In genomic region chr15:95802762-95803161, GRCm38 (mm10) we compare ENCODE assay signal across 9 mouse cellular contexts. TPM values are rescaled to one million over a fixed set of nuclear protein-coding genes. Genes with fewer than 3 reads are reported as not detected.
DNase-seq lines count a peak whose midpoint lies in the region; ATAC-seq and TF ChIP-seq lines count a peak whose summit lies in the region.
"Had no signal": no experiment of that assay in that cellular context is flagged by ENCODE, and none has a peak within 500 bp of the region (broad histone marks: within the 10 kb centered on the region; RNA-seq: fewer than 3 reads in every experiment).

No protein-coding gene starts in this region.

- H3K4me2 ChIP-seq in embryonic facial prominence, embryonic 15.5 days (replicated peaks) = no peak overlapping the region
- H3K4me2 ChIP-seq in CH12.LX (ENCODE audit: insufficient read depth, low read depth, poor library complexity, severe bottlenecking) = no peak overlapping the region
- no peak overlapping the region for H3K4me2 ChIP-seq in kidney, embryonic 16.5 days (replicated peaks; ENCODE audit: low read depth, low read length)
- H3K4me2 ChIP-seq in hindbrain, embryonic 16.5 days (ENCODE audit: low read length) = no peak overlapping the region

- WGBS in embryonic facial prominence, embryonic 15.5 days = 65% methylated on average over 2 of the region's 2 CpGs
- WGBS in embryonic facial prominence, embryonic 10.5 days = 66% methylated on average over 2 of the region's 2 CpGs
- 56% methylated on average over 2 of the region's 2 CpGs for whole genome bisulfite sequencing in kidney, embryonic 16.5 days
- WGBS in hindbrain, embryonic 16.5 days = 84% methylated on average over 2 of the region's 2 CpGs

- dilution Hi-C loops in CH12.LX (cut with MboI; ENCODE audit: extremely low pct_ligation_motif_present, extremely low pct_unique_long_range_greater_than_20kb, low sequenced_read_pairs) = no loop called here

- peak overlapping the region; percentile 55 for H3K27ac ChIP-seq in embryonic facial prominence, embryonic 15.5 days (replicated peaks)
- no peak overlapping the region for H3K27ac ChIP-seq in embryonic facial prominence, embryonic 10.5 days (replicated peaks)
- H3K27ac ChIP-seq in CH12.LX (ENCODE audit: insufficient read depth, low read depth) = no peak overlapping the region
- H3K27ac ChIP-seq in embryonic fibroblast, embryonic 13.5 days (ENCODE audit: insufficient read depth, low read length) = peak overlapping the region; percentile 87
- H3K27ac ChIP-seq in kidney, embryonic 16.5 days (ENCODE audit: low read length) = 0 out of 2 replicates have a peak overlapping the region, but pooled peaks have one; percentile 9
- no peak overlapping the region; the same call in 1 of the 2 replicates for H3K27ac ChIP-seq in hindbrain, embryonic 16.5 days (ENCODE audit: low read depth, low read length)

- TF ChIP-seq CTCF in CH12.LX (conservative IDR thresholded peaks at IDR 0.05 in 1 of 2, IDR thresholded peaks at IDR 0.05 in 1 of 2; ENCODE audit: low read depth in 2 of 2, low read length in 2 of 2) = no peak
- TF ChIP-seq CTCF in embryonic fibroblast, embryonic 13.5 days (IDR thresholded peaks at IDR 0.05; ENCODE audit: borderline replicate concordance, insufficient read depth, low read length) = no peak

- in situ Hi-C loops in CH12.LX (cut with MboI; ENCODE audit: low pct_ligation_motif_present, low pct_unique_long_range_greater_than_20kb, low sequenced_read_pairs) = no loop called here

- H3K27me3 ChIP-seq in embryonic facial prominence, embryonic 15.5 days = no peaks in the 10 kb centered on the region
- no peaks in the 10 kb centered on the region for H3K27me3 ChIP-seq in embryonic facial prominence, embryonic 10.5 days (replicated peaks; ENCODE audit: low read depth, poor library complexity, severe bottlenecking)
- no peaks in the 10 kb centered on the region for H3K27me3 ChIP-seq in CH12.LX (replicated peaks)
- H3K27me3 ChIP-seq in kidney, embryonic 16.5 days (ENCODE audit: insufficient read depth, low read length) = no peaks in the 10 kb centered on the region
- H3K27me3 ChIP-seq in hindbrain, embryonic 16.5 days (replicated peaks; ENCODE audit: control insufficient read depth, insufficient read depth, low read length) = no peaks in the 10 kb centered on the region

- TF ChIP-seq EP300 in CH12.LX (IDR thresholded peaks at IDR 0.05; ENCODE audit: low read length) = no peak

- no peak overlapping the region for H3K4me3 ChIP-seq in embryonic facial prominence, embryonic 15.5 days (replicated peaks)
- H3K4me3 ChIP-seq in embryonic facial prominence, embryonic 10.5 days = no peak overlapping the region
- no peak overlapping the region for H3K4me3 ChIP-seq in CH12.LX (replicated peaks in 1 of 3; ENCODE audit: low read depth in 2 of 3, low read length in 2 of 3, poor library complexity in 1 of 3)
- no peak overlapping the region for H3K4me3 ChIP-seq in embryonic fibroblast, embryonic 13.5 days (ENCODE audit: insufficient read depth, low read length)
- H3K4me3 ChIP-seq in kidney, embryonic 16.5 days (ENCODE audit: low read length) = no peak overlapping the region
- no peak overlapping the region for H3K4me3 ChIP-seq in hindbrain, embryonic 16.5 days (ENCODE audit: low read length)

- no peaks in the 10 kb centered on the region for H3K9me3 ChIP-seq in embryonic facial prominence, embryonic 15.5 days (replicated peaks)
- no peaks in the 10 kb centered on the region for H3K9me3 ChIP-seq in embryonic facial prominence, embryonic 10.5 days
- H3K9me3 ChIP-seq in CH12.LX (replicated peaks; ENCODE audit: low read length) = no peaks in the 10 kb centered on the region
- H3K9me3 ChIP-seq in kidney, embryonic 16.5 days (ENCODE audit: low read length) = no peaks in the 10 kb centered on the region
- H3K9me3 ChIP-seq in hindbrain, embryonic 16.5 days (ENCODE audit: control insufficient read depth, low read length) = no peaks in the 10 kb centered on the region

- no peak overlapping the region for H3K9ac ChIP-seq in embryonic facial prominence, embryonic 15.5 days
- no peak overlapping the region for H3K9ac ChIP-seq in CH12.LX (ENCODE audit: insufficient read depth, low read depth)
- no peak overlapping the region for H3K9ac ChIP-seq in kidney, embryonic 16.5 days (replicated peaks; ENCODE audit: low read length)
- H3K9ac ChIP-seq in hindbrain, embryonic 16.5 days (ENCODE audit: low read depth, low read length) = no peak overlapping the region

- no peak for TF ChIP-seq RAD21 in CH12.LX (IDR thresholded peaks at IDR 0.05; ENCODE audit: low read depth, low read length)

- no peak for ATAC-seq in embryonic facial prominence, embryonic 15.5 days (ENCODE audit: insufficient number of reproducible peaks, low FRiP score, low TSS enrichment, low read depth)
- ATAC-seq in kidney, embryonic 16.5 days (ENCODE audit: low FRiP score, low TSS enrichment) = no peak; the same call in 1 of the 2 replicates
- no peak for ATAC-seq in hindbrain, embryonic 16.5 days
- ATAC-seq: forebrain, embryonic 14.5 days had no signal

- TF ChIP-seq POLR2A in CH12.LX (IDR thresholded peaks at IDR 0.05; ENCODE audit: low read depth, low read length) = no peak
- peak; percentile 50; the same call in 1 of the 2 replicates for TF ChIP-seq POLR2A in embryonic fibroblast, embryonic 13.5 days (IDR thresholded peaks at IDR 0.05; ENCODE audit: low read depth, low read length)

- DNase-seq in embryonic facial prominence, embryonic 10.5 days (ENCODE audit: low spot score) = no peak
- DNase-seq in CH12.LX (ENCODE audit: extremely low read depth) = peak; percentile 54
- DNase-seq in spleen, postnatal 10 days (ENCODE audit: low spot score in 2 of 2) = no peak
- no peak for DNase-seq in frontal cortex, adult 2 months (ENCODE audit: extremely low spot score in 1 of 2, low spot score in 1 of 2)

- H3K4me1 ChIP-seq in embryonic facial prominence, embryonic 15.5 days = peaks cover 41% of the 10 kb centered on the region
- H3K4me1 ChIP-seq in embryonic facial prominence, embryonic 10.5 days = peaks cover 36% of the 10 kb centered on the region
- peaks cover 33 to 76% of the 10 kb centered on the region in 2 experiments for H3K4me1 ChIP-seq in CH12.LX (ENCODE audit: control insufficient read depth in 1 of 2, insufficient read depth in 2 of 2)
- peaks cover 23% of the 10 kb centered on the region for H3K4me1 ChIP-seq in embryonic fibroblast, embryonic 13.5 days (ENCODE audit: control insufficient read depth, insufficient read depth, low read length)
- peaks cover 46% of the 10 kb centered on the region for H3K4me1 ChIP-seq in kidney, embryonic 16.5 days (ENCODE audit: insufficient read depth, low read length)
- H3K4me1 ChIP-seq in hindbrain, embryonic 16.5 days (ENCODE audit: control insufficient read depth, insufficient read depth, low read depth, low read length) = peaks cover 16% of the 10 kb centered on the region

- peaks cover 13% of the 10 kb centered on the region; the same call in 1 of the 2 replicates for H3K36me3 ChIP-seq in embryonic facial prominence, embryonic 15.5 days
- peaks cover 31% of the 10 kb centered on the region for H3K36me3 ChIP-seq in embryonic facial prominence, embryonic 10.5 days (replicated peaks)
- peaks cover 2 to 37% of the 10 kb centered on the region in 2 experiments for H3K36me3 ChIP-seq in CH12.LX (replicated peaks in 1 of 2; ENCODE audit: control insufficient read depth in 1 of 2, insufficient read depth in 1 of 2, low read length in 1 of 2)
- no peaks in the 10 kb centered on the region; the same call in 1 of the 2 replicates for H3K36me3 ChIP-seq in kidney, embryonic 16.5 days (ENCODE audit: insufficient read depth, low read length)
- H3K36me3 ChIP-seq in hindbrain, embryonic 16.5 days (ENCODE audit: control insufficient read depth, insufficient read depth, low read length) = no peaks in the 10 kb centered on the region

- H3K79me2 ChIP-seq in CH12.LX (replicated peaks; ENCODE audit: control insufficient read depth, extremely low read depth, insufficient read depth, poor library complexity, severe bottlenecking) = peaks cover 34% of the 10 kb centered on the region

TF ChIP-seq in CH12.LX, 34 proteins besides CTCF, POLR2A, EP300 and RAD21:
- 0 out of 2 replicates have a peak, but pooled peaks have one; percentile 23 for TF ChIP-seq IRF4 (IDR thresholded peaks at IDR 0.05; ENCODE audit: low read depth, low read length)
- peak; percentile 31; the same call in 1 of the 2 replicates for TF ChIP-seq ETS1 (conservative IDR thresholded peaks at IDR 0.05; ENCODE audit: low read depth, low read length)
- no peak for TF ChIP-seq TCF12 (IDR thresholded peaks at IDR 0.05; ENCODE audit: low read depth, low read length)

RNA-seq across cellular contexts. Expression of gene Ano6, which starts 12.1 kb away (rescaled TPM):
- polyA plus RNA-seq in embryonic facial prominence, embryonic 15.5 days (2015; fragmentation: Nextera tagmentation; extraction: Ambion mirVana) = 50.3 and 51.5 TPM in 2 replicates
- 40.5 and 41.6 TPM in 2 replicates for polyA plus RNA-seq in embryonic facial prominence, embryonic 10.5 days (2016; fragmentation: Nextera tagmentation; extraction: Ambion mirVana)
- total RNA-seq in CH12.LX (2012; rRNA removed) (18.4 and 21.3 TPM in 2 replicates), CH12.LX (2014; rRNA removed) (14.1 and 14.9 TPM in 2 replicates)
- polyA plus RNA-seq in CH12.LX (2012; ENCODE audit: insufficient read length, low read depth) = 24.7 and 27.0 TPM in 2 replicates
- polyA plus RNA-seq in embryonic fibroblast, embryonic 13.5 days (2011; ENCODE audit: insufficient read length, low read depth, missing spikeins) = 102 and 108 TPM in 2 replicates
- polyA plus RNA-seq in kidney, embryonic 16.5 days (2015; fragmentation: Nextera tagmentation; extraction: Ambion mirVana) = 54.4 and 67.2 TPM in 2 replicates
- polyA plus RNA-seq in frontal cortex, adult 2 months (2012; rRNA removed) = 23.8 and 27.7 TPM in 2 replicates
- polyA plus RNA-seq in hindbrain, embryonic 16.5 days (2015; fragmentation: Nextera tagmentation; extraction: Ambion mirVana) = 25.0 and 30.6 TPM in 2 replicates

Comparison
In these comparisons a context has a peak if more than half of its experiments do, and no peak if none do; other contexts are left out.
1. H3K27ac ChIP-seq: peak in embryonic facial prominence, embryonic 15.5 days (single experiment), embryonic fibroblast, embryonic 13.5 days (single experiment) and kidney, embryonic 16.5 days (single experiment); none in embryonic facial prominence, embryonic 10.5 days (single experiment), CH12.LX (single experiment) and hindbrain, embryonic 16.5 days (single experiment).